Mouse (Mus musculus) bone marrow macrophage, adult 2 months (primary cell): ENCODE data around the gene Zfp91.

Experiments
- CTCF ChIP-seq: IDR thresholded peaks from 2 replicates; pipeline ENCODE4 v1.5.1; 2012; ENCODE audit warnings: low read depth, mild to moderate bottlenecking, low read length, moderate library complexity
- POLR2A ChIP-seq: IDR thresholded peaks from 2 replicates; pipeline ENCODE4 v1.6.1; 2012; ENCODE audit warnings: mild to moderate bottlenecking, low read depth, low read length, borderline replicate concordance

GRCm38 (mm10) chr19:12812644-12813364, 16.9 kb upstream of the Zfp91 start:
- TF ChIP-seq CTCF (no peak), POLR2A (no peak)
